ENCODE assay signal across 8 mouse cellular contexts in genomic region chr16:92057852-92058643, GRCm38 (mm10). TPM values are rescaled to one million over a fixed set of nuclear protein-coding genes. Genes with fewer than 3 reads are reported as not detected.
DNase-seq lines count a peak whose midpoint lies in the region; ATAC-seq lines count a peak whose summit lies in the region.

Gene Mrps6 (plus strand): TSS chr16:92058270.
Gene Gm49711 (plus strand): TSS chr16:92058316.
Gene Slc5a3 (plus strand): TSS chr16:92058322.

- WGBS in hindbrain, embryonic 12.5 days = under 1% methylated on average over 90 of the region's 99 CpGs

- peaks cover 27% of the 10 kb centered on the region for H3K4me1 ChIP-seq in hindbrain, embryonic 12.5 days

- H3K4me2 ChIP-seq in hindbrain, embryonic 12.5 days (replicated peaks) = peak within 1 kb of the TSS; percentile 73

- H3K4me3 ChIP-seq in hindbrain, embryonic 12.5 days = peak within 1 kb of the TSS; percentile 97

- peaks cover 20% of the 10 kb centered on the region for H3K36me3 ChIP-seq in hindbrain, embryonic 12.5 days

- no peaks in the 10 kb centered on the region for H3K27me3 ChIP-seq in hindbrain, embryonic 12.5 days

- peaks cover 9% of the 10 kb centered on the region for H3K9me3 ChIP-seq in hindbrain, embryonic 12.5 days (replicated peaks)

- peak within 1 kb of the TSS; percentile 95 for H3K9ac ChIP-seq in hindbrain, embryonic 12.5 days

- ATAC-seq in hindbrain, embryonic 12.5 days (ENCODE audit: low FRiP score) = peak; percentile 92

- peak within 1 kb of the TSS; percentile 90 for H3K27ac ChIP-seq in hindbrain, embryonic 12.5 days

- DNase-seq in R1 (ENCODE audit: low read depth, low spot score) = peak; percentile 86
- DNase-seq in cerebellum, postnatal 14 days = peak; percentile 90 to 93
- peak; percentile 73 to 82 for DNase-seq in frontal cortex, postnatal 14 days (ENCODE audit: low spot score in 2 of 2)
- DNase-seq in layer of hippocampus, postnatal 25 days (ENCODE audit: extremely low spot score in 1 of 2, low spot score in 1 of 2) = peak; percentile 78 to 94
- peak; percentile 87 for DNase-seq in lung, postnatal 14 days
- DNase-seq in ovary, postnatal 36 days (ENCODE audit: low spot score) = peak; percentile 90
- peak; percentile 92 for DNase-seq in thymus, postnatal 14 days

RNA-seq across cellular contexts. Expression of gene Mrps6, which starts in this region (rescaled TPM):
- polyA plus RNA-seq in hindbrain, embryonic 12.5 days (2016; fragmentation: Nextera tagmentation; extraction: Ambion mirVana) = 139 and 142 TPM in 2 replicates
- total RNA-seq in layer of hippocampus, postnatal 25 days (2021) = 10 to 100 TPM; 43.2 to 54.9 TPM

RNA-seq across cellular contexts. Expression of gene Gm49711, which starts in this region (rescaled TPM):
- 0.26 and 0.65 TPM in 2 replicates for polyA plus RNA-seq in hindbrain, embryonic 12.5 days (2016; fragmentation: Nextera tagmentation; extraction: Ambion mirVana)
- total RNA-seq in layer of hippocampus, postnatal 25 days (2021) = under 1 TPM; 0.25 to 0.33 TPM

RNA-seq across cellular contexts. Expression of gene Slc5a3, which starts in this region (rescaled TPM):
- polyA plus RNA-seq in hindbrain, embryonic 12.5 days (2016; fragmentation: Nextera tagmentation; extraction: Ambion mirVana) = 20.3 and 20.6 TPM in 2 replicates
- 10 to 100 TPM; 23.9 to 32.1 TPM for total RNA-seq in layer of hippocampus, postnatal 25 days (2021)

Comparison
In these comparisons a context has a peak if more than half of its experiments do, and no peak if none do; other contexts are left out.
1. Peak in every context shown above with its lines: DNase-seq, ATAC-seq, H3K4me3 ChIP-seq and H3K27ac ChIP-seq.